Mouse (Mus musculus): ENCODE data around the gene Il15ra. TPM values are rescaled to one million over a fixed set of nuclear protein-coding genes. Genes with fewer than 3 reads are reported as not detected.

Il15ra gene
- total and polyA plus RNA-seq, 3 experiments: 12.6 to 16.6 (median 14.4) TPM

DNA sequence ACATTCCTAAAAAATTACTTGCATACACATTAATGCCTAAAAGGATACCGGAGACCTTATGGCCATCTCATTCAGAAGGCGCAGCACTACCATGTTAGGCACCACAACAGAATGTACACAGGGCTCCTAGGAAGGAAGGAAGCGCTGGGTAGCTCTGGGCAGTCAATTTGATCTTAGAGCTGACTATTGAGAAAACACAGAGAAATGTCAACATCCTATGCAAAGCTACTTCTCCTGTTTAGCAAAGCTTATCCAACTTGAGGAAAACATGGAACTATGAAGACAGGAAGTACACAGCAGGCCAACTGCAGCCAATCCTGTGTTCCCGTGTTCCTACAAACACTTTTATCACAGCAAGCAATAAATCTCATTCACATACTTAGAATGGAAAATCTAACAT, 66.6 kb downstream of the Il15ra start:
- Histone ChIP-seq H3K4me3 (replicated peaks in 1 of 3; ENCODE audit: low read depth in 2 of 3, low read length in 2 of 3, poor library complexity in 1 of 3) (no peak overlapping the region), H3K79me2 (replicated peaks; ENCODE audit: control insufficient read depth, extremely low read depth, insufficient read depth, poor library complexity, severe bottlenecking) (peaks cover 14% of the 10 kb centered on the region; the same call in 1 of the 2 replicates), H3K9me3 (replicated peaks; ENCODE audit: low read length) (no peaks in the 10 kb centered on the region), H3K4me1 (ENCODE audit: control insufficient read depth in 1 of 2, insufficient read depth in 2 of 2) (peaks cover 6 to 39% of the 10 kb centered on the region in 2 experiments), H3K9ac (ENCODE audit: insufficient read depth, low read depth) (no peak overlapping the region), H3K27ac (ENCODE audit: insufficient read depth, low read depth) (no peak overlapping the region), H3K4me2 (ENCODE audit: insufficient read depth, low read depth, poor library complexity, severe bottlenecking) (no peak overlapping the region), H3K27me3 (replicated peaks) (no peaks in the 10 kb centered on the region), H3K36me3 (replicated peaks in 1 of 2; ENCODE audit: control insufficient read depth in 1 of 2, insufficient read depth in 1 of 2, low read length in 1 of 2) (peaks cover 13 to 32% of the 10 kb centered on the region in 2 experiments)
- DNase-seq (ENCODE audit: extremely low read depth): no peak
- in situ Hi-C loops (cut with MboI; ENCODE audit: low pct_ligation_motif_present, low pct_unique_long_range_greater_than_20kb, low sequenced_read_pairs): no loop called here
- no peak for TF ChIP-seq SIN3A (IDR thresholded peaks at IDR 0.05; ENCODE audit: low read length)
- no peak for TF ChIP-seq MAZ (IDR thresholded peaks at IDR 0.05; ENCODE audit: low read depth, low read length)
- dilution Hi-C loops (cut with MboI; ENCODE audit: extremely low pct_ligation_motif_present, extremely low pct_unique_long_range_greater_than_20kb, low sequenced_read_pairs): no loop called here

DNA sequence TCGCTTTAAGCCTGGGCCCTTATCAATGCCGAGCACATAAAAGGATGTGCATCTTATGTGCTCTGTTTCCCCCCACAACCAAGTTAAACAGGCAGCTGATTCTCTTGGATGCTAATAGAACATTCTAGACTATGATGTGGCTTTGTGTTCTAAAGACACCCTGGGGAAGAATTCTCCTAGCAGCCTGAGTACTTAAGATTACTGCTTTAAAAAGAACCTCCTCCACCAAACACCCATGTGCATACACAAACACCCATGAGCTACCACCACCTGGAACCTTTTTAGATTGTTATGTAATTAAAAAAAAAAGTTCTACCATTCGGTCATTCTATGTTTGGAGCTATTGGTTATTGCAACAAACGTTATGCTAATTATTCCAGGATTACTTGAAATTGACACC, 67.3 kb downstream of the Il15ra start:
- Histone ChIP-seq H3K4me3 (replicated peaks in 1 of 3; ENCODE audit: low read depth in 2 of 3, low read length in 2 of 3, poor library complexity in 1 of 3) (no peak overlapping the region), H3K79me2 (replicated peaks; ENCODE audit: control insufficient read depth, extremely low read depth, insufficient read depth, poor library complexity, severe bottlenecking) (peaks cover 15% of the 10 kb centered on the region; the same call in 1 of the 2 replicates), H3K9me3 (replicated peaks; ENCODE audit: low read length) (no peaks in the 10 kb centered on the region), H3K4me2 (ENCODE audit: insufficient read depth, low read depth, poor library complexity, severe bottlenecking) (no peak overlapping the region), H3K4me1 (ENCODE audit: control insufficient read depth in 1 of 2, insufficient read depth in 2 of 2) (peaks cover under 1 to 32% of the 10 kb centered on the region in 2 experiments), H3K27me3 (replicated peaks) (no peaks in the 10 kb centered on the region), H3K27ac (ENCODE audit: insufficient read depth, low read depth) (no peak overlapping the region), H3K36me3 (replicated peaks in 1 of 2; ENCODE audit: control insufficient read depth in 1 of 2, insufficient read depth in 1 of 2, low read length in 1 of 2) (peaks cover 7 to 26% of the 10 kb centered on the region in 2 experiments), H3K9ac (ENCODE audit: insufficient read depth, low read depth) (no peak overlapping the region)
- dilution Hi-C loops (cut with MboI; ENCODE audit: extremely low pct_ligation_motif_present, extremely low pct_unique_long_range_greater_than_20kb, low sequenced_read_pairs) (no loop called here), in situ Hi-C loops (cut with MboI; ENCODE audit: low pct_ligation_motif_present, low pct_unique_long_range_greater_than_20kb, low sequenced_read_pairs) (no loop called here)
- TF ChIP-seq UBTF (IDR thresholded peaks at IDR 0.05; ENCODE audit: low read depth, low read length): no peak
- TF ChIP-seq TCF12 (IDR thresholded peaks at IDR 0.05; ENCODE audit: low read depth, low read length): no peak
- TF ChIP-seq MXI1 (IDR thresholded peaks at IDR 0.05; ENCODE audit: low read depth, low read length): no peak
- no peak for TF ChIP-seq IRF4 (IDR thresholded peaks at IDR 0.05; ENCODE audit: low read depth, low read length)
- TF ChIP-seq KAT2A (IDR thresholded peaks at IDR 0.05; ENCODE audit: insufficient replicate concordance, low read length): no peak
- TF ChIP-seq GABPA (IDR thresholded peaks at IDR 0.05; ENCODE audit: insufficient replicate concordance, low read depth, low read length): no peak
- TF ChIP-seq POLR2A (IDR thresholded peaks at IDR 0.05; ENCODE audit: low read depth, low read length): no peak
- no peak for TF ChIP-seq BHLHE40 (IDR thresholded peaks at IDR 0.05; ENCODE audit: low read depth, low read length)
- TF ChIP-seq ETS1 (conservative IDR thresholded peaks at IDR 0.05; ENCODE audit: low read depth, low read length): no peak
- TF ChIP-seq E2F4 (IDR thresholded peaks at IDR 0.05; ENCODE audit: insufficient replicate concordance, low read depth, low read length): no peak
- no peak for TF ChIP-seq CTCF (conservative IDR thresholded peaks at IDR 0.05 in 1 of 2, IDR thresholded peaks at IDR 0.05 in 1 of 2; ENCODE audit: low read depth in 2 of 2, low read length in 2 of 2)
- TF ChIP-seq EP300 (IDR thresholded peaks at IDR 0.05; ENCODE audit: low read length): no peak
- TF ChIP-seq NELFE (IDR thresholded peaks at IDR 0.05; ENCODE audit: low read depth, low read length): no peak
- TF ChIP-seq JUN (IDR thresholded peaks at IDR 0.05; ENCODE audit: insufficient read depth, low read depth, low read length): no peak
- TF ChIP-seq POLR2AphosphoS2 (IDR thresholded peaks at IDR 0.05; ENCODE audit: low read depth, low read length): no peak
- no peak for TF ChIP-seq USF1 (IDR thresholded peaks at IDR 0.05; ENCODE audit: low read depth, low read length)
- TF ChIP-seq NRF1 (IDR thresholded peaks at IDR 0.05; ENCODE audit: low read depth, low read length): no peak
- TF ChIP-seq MAX (IDR thresholded peaks at IDR 0.05; ENCODE audit: low read length): no peak
- TF ChIP-seq MEF2A (IDR thresholded peaks at IDR 0.05; ENCODE audit: borderline replicate concordance, low read depth, low read length): no peak
- no peak for DNase-seq (ENCODE audit: extremely low read depth)

All from CH12.LX (cell line).